20 mouse cellular contexts compared by ENCODE assay signal in genomic region chr4:139459970-139460369, GRCm38 (mm10).
DNase-seq lines count a peak whose midpoint lies in the region; ATAC-seq lines count a peak whose summit lies in the region.
"Had no signal": no experiment of that assay in that cellular context is flagged by ENCODE, and none has a peak within 500 bp of the region (broad histone marks: within the 10 kb centered on the region; RNA-seq: fewer than 3 reads in every experiment).

No protein-coding gene starts in this region.

- intact Hi-C loops in heart, postnatal 36 days (cut with DNase I): loop anchor here (10.0 kb wide), 1 partner anchor 395 kb away; no protein-coding TSS in a partner anchor

- no peak overlapping the region for H3K4me3 ChIP-seq in kidney, embryonic 15.5 days (replicated peaks)
- H3K4me3 ChIP-seq: forebrain, embryonic 10.5 days; heart, adult 2 months; heart, embryonic 13.5 days; hindbrain, embryonic 13.5 days; left cerebral cortex, adult 2 months; midbrain, embryonic 13.5 days had no signal

- peaks cover 99% of the 10 kb centered on the region for H3K36me3 ChIP-seq in kidney, embryonic 15.5 days

- H3K4me2 ChIP-seq in kidney, embryonic 15.5 days: no peak overlapping the region
- H3K4me2 ChIP-seq: heart, embryonic 13.5 days; hindbrain, embryonic 13.5 days; midbrain, embryonic 13.5 days had no signal

- DNase-seq in embryo, embryonic 11 days: peak; percentile 5
- DNase-seq in embryo, embryonic 9.5 days (ENCODE audit: extremely low spot score): no peak
- DNase-seq in kidney, postnatal 4 days: no peak
- DNase-seq in ZHBTc4 (ENCODE audit: low read depth, low spot score): peak; percentile 22
- DNase-seq in mesoderm, embryonic 11.5 days (ENCODE audit: low read depth, low spot score): peak; percentile 14
- DNase-seq in heart, postnatal 36 days: no peak
- DNase-seq in frontal cortex, postnatal 25 days (ENCODE audit: low spot score in 2 of 2): no peak
- DNase-seq: adrenal gland, postnatal 25 days; cerebellum, adult 8-10 months; heart, adult 2 months; kidney, adult 11 months; layer of hippocampus, adult 9-11 months had no signal

- H3K9ac ChIP-seq in kidney, embryonic 15.5 days: no peak overlapping the region
- H3K9ac ChIP-seq: heart, embryonic 13.5 days; hindbrain, embryonic 13.5 days; midbrain, embryonic 13.5 days had no signal

- WGBS in kidney, embryonic 15.5 days: 51% methylated on average over 15 of the region's 15 CpGs

- H3K9me3 ChIP-seq in kidney, embryonic 15.5 days (replicated peaks): no peaks in the 10 kb centered on the region
- H3K9me3 ChIP-seq: forebrain, embryonic 10.5 days; heart, embryonic 13.5 days; hindbrain, embryonic 13.5 days; midbrain, embryonic 13.5 days had no signal

- no peak overlapping the region for H3K27ac ChIP-seq in kidney, embryonic 15.5 days
- H3K27ac ChIP-seq: forebrain, embryonic 10.5 days; heart, adult 2 months; heart, embryonic 13.5 days; hindbrain, embryonic 13.5 days; left cerebral cortex, adult 2 months; midbrain, embryonic 13.5 days had no signal

- H3K27me3 ChIP-seq in kidney, embryonic 15.5 days: no peaks in the 10 kb centered on the region
- H3K27me3 ChIP-seq: heart, embryonic 13.5 days; hindbrain, embryonic 13.5 days; midbrain, embryonic 13.5 days had no signal

- ATAC-seq in kidney, embryonic 15.5 days (replicated peaks; ENCODE audit: low FRiP score): peak; percentile 79
- ATAC-seq: forebrain, embryonic 16.5 days; lung, postnatal 0 days; midbrain, embryonic 13.5 days had no signal

- H3K4me1 ChIP-seq in kidney, embryonic 15.5 days: no peaks in the 10 kb centered on the region
- H3K4me1 ChIP-seq: forebrain, embryonic 10.5 days; hindbrain, embryonic 13.5 days; midbrain, embryonic 13.5 days had no signal

Comparison
In these comparisons a context has a peak if more than half of its experiments do, and no peak if none do; other contexts are left out.
1. DNase-seq: peak in embryo, embryonic 11 days (single experiment), ZHBTc4 (single experiment) and mesoderm, embryonic 11.5 days (single experiment); none in embryo, embryonic 9.5 days (single experiment), kidney, postnatal 4 days (0 of 2), heart, postnatal 36 days (0 of 2) and frontal cortex, postnatal 25 days (0 of 2).